7 mouse cellular contexts compared by ENCODE assay signal in genomic region chr13:20472891-20473539, GRCm38 (mm10).
DNase-seq lines count a peak whose midpoint lies in the region; ATAC-seq lines count a peak whose summit lies in the region.

No protein-coding gene starts in this region.

- H3K27me3 ChIP-seq in forebrain, embryonic 13.5 days: no peaks in the 10 kb centered on the region
- H3K27me3 ChIP-seq in neural tube, embryonic 14.5 days (ENCODE audit: control insufficient read depth, insufficient read depth, low read length): no peaks in the 10 kb centered on the region
- H3K27me3 ChIP-seq in kidney, embryonic 15.5 days: no peaks in the 10 kb centered on the region

- peak overlapping the region; percentile 87 for H3K27ac ChIP-seq in forebrain, embryonic 13.5 days
- peak overlapping the region; percentile 69 for H3K27ac ChIP-seq in neural tube, embryonic 14.5 days (ENCODE audit: low read depth, low read length)
- H3K27ac ChIP-seq in kidney, embryonic 15.5 days: no peak overlapping the region

- H3K9ac ChIP-seq in forebrain, embryonic 13.5 days: peak overlapping the region; percentile 69
- H3K9ac ChIP-seq in neural tube, embryonic 14.5 days (replicated peaks; ENCODE audit: low read depth, low read length): peak overlapping the region; percentile 46
- H3K9ac ChIP-seq in kidney, embryonic 15.5 days: no peak overlapping the region

- peak overlapping the region; percentile 45 for H3K4me3 ChIP-seq in forebrain, embryonic 13.5 days
- H3K4me3 ChIP-seq in neural tube, embryonic 14.5 days (ENCODE audit: low read depth, low read length): peak overlapping the region; percentile 44
- H3K4me3 ChIP-seq in kidney, embryonic 15.5 days (replicated peaks): no peak overlapping the region

- H3K9me3 ChIP-seq in forebrain, embryonic 13.5 days (replicated peaks): no peaks in the 10 kb centered on the region
- H3K9me3 ChIP-seq in neural tube, embryonic 14.5 days (ENCODE audit: control insufficient read depth, low read length): no peaks in the 10 kb centered on the region
- H3K9me3 ChIP-seq in kidney, embryonic 15.5 days (replicated peaks): no peaks in the 10 kb centered on the region

- DNase-seq in cerebellum, adult 18-20 months: peak; percentile 74 to 75
- peak; percentile 26 to 57 for DNase-seq in layer of hippocampus, postnatal 10 days (ENCODE audit: low spot score in 2 of 2)
- DNase-seq in ovary, adult 18-20 months (ENCODE audit: low spot score): no peak
- no peak for DNase-seq in thymus, adult 18-20 months

- 40% methylated on average over 15 of the region's 15 CpGs for WGBS in forebrain, embryonic 13.5 days
- WGBS in neural tube, embryonic 14.5 days: 25% methylated on average over 15 of the region's 15 CpGs
- WGBS in kidney, embryonic 15.5 days: 78% methylated on average over 15 of the region's 15 CpGs

- H3K4me1 ChIP-seq in forebrain, embryonic 13.5 days: peaks cover 44% of the 10 kb centered on the region
- H3K4me1 ChIP-seq in neural tube, embryonic 14.5 days (ENCODE audit: control insufficient read depth, insufficient read depth, low read length): peaks cover 23% of the 10 kb centered on the region
- peaks cover 6% of the 10 kb centered on the region; the same call in 1 of the 2 replicates for H3K4me1 ChIP-seq in kidney, embryonic 15.5 days

- no peaks in the 10 kb centered on the region for H3K36me3 ChIP-seq in forebrain, embryonic 13.5 days (ENCODE audit: poor library complexity, severe bottlenecking)
- no peaks in the 10 kb centered on the region for H3K36me3 ChIP-seq in neural tube, embryonic 14.5 days (ENCODE audit: control insufficient read depth, insufficient read depth, low read length)
- H3K36me3 ChIP-seq in kidney, embryonic 15.5 days: no peaks in the 10 kb centered on the region

- H3K4me2 ChIP-seq in forebrain, embryonic 13.5 days: peak overlapping the region; percentile 65
- peak overlapping the region; percentile 70 for H3K4me2 ChIP-seq in neural tube, embryonic 14.5 days (ENCODE audit: low read depth, low read length)
- no peak overlapping the region for H3K4me2 ChIP-seq in kidney, embryonic 15.5 days

- peak; percentile 85 for ATAC-seq in forebrain, embryonic 13.5 days
- ATAC-seq in neural tube, embryonic 14.5 days (ENCODE audit: low read depth): peak; percentile 88
- no peak for ATAC-seq in kidney, embryonic 15.5 days (replicated peaks; ENCODE audit: low FRiP score)

Comparison
In these comparisons a context has a peak if more than half of its experiments do, and no peak if none do; other contexts are left out.
1. DNase-seq: peak in cerebellum, adult 18-20 months (2 of 2) and layer of hippocampus, postnatal 10 days (2 of 2); none in ovary, adult 18-20 months (single experiment) and thymus, adult 18-20 months (0 of 2).